Mouse (Mus musculus): Measurements from ENCODE around the gene Fpr-rs6.

The Fpr-rs6 gene

DNA sequence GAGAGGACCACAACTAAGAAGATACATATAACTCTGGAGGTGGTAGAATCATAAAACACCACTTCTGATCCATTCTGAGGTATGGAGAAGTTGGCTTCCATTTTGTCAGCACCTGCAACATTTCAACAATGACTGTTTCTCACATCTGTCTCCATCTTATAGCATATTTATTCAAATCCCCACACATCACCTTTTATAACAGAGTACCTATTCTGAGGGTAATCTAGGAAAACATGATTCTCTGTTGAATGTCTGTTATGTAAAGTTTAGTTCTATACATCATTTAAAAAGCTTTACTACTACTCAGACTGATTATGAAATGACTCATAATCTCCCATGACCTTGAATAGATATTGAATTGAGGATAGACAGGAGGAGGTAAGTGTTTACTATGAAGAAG is at the start of gene Fpr-rs6:
Gene Fpr-rs6, minus strand, starts transcription at position 101 of the 400 bp plus-strand sequence.
- no peak for DNase-seq (ENCODE audit: low read depth, low spot score)

Measured in CD4-positive helper T cell, adult 2 months (primary cell).